ENCODE assay signal across 8 mouse cellular contexts in the genomic region with DNA sequence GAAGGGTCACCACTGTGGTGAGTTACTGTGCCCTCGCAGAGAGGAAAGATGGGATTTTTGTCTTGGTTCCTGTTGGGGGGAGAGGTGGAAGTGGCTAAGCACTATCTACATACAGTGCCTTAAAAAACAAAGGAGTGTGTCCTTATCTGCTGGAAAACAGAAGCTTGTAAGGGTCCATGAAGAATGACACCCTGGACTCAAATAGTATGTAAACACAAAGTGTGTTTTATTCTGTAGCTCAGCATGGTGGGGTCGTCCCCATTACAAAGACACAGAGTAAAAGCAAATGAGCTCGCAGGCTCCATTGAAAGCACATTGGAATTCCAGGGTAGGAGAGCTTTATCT. TPM values are rescaled to one million over a fixed set of nuclear protein-coding genes. Genes with fewer than 3 reads are reported as not detected.
DNase-seq lines count a peak whose midpoint lies in the region; ATAC-seq and TF ChIP-seq lines count a peak whose summit lies in the region.

No protein-coding gene starts in this region.

- 38% methylated on average over 3 of the region's 3 CpGs for WGBS in heart, postnatal 0 days
- 34% methylated on average over 3 of the region's 3 CpGs for WGBS in bone marrow, adult 2 months
- 34% methylated on average over 3 of the region's 3 CpGs for WGBS in hindbrain, embryonic 11.5 days
- 43% methylated on average over 3 of the region's 3 CpGs for WGBS in midbrain, embryonic 11.5 days

- TF ChIP-seq POLR2A in bone marrow, adult 2 months (IDR thresholded peaks at IDR 0.05; ENCODE audit: borderline replicate concordance, control insufficient read depth, low read depth, low read length) = no peak

- no peaks in the 10 kb centered on the region for H3K27me3 ChIP-seq in heart, postnatal 0 days (ENCODE audit: control insufficient read depth, insufficient read depth, low read length)
- no peaks in the 10 kb centered on the region for H3K27me3 ChIP-seq in hindbrain, embryonic 11.5 days (ENCODE audit: control insufficient read depth, insufficient read depth, low read length)
- no peaks in the 10 kb centered on the region for H3K27me3 ChIP-seq in midbrain, embryonic 11.5 days (ENCODE audit: control insufficient read depth, insufficient read depth, low read length)

- H3K4me1 ChIP-seq in heart, postnatal 0 days (ENCODE audit: control insufficient read depth, insufficient read depth) = no peaks in the 10 kb centered on the region; the same call in 1 of the 2 replicates
- H3K4me1 ChIP-seq in bone marrow, adult 2 months (ENCODE audit: control insufficient read depth, insufficient read depth, low read length) = no peaks in the 10 kb centered on the region; the same call in 1 of the 2 replicates
- no peaks in the 10 kb centered on the region for H3K4me1 ChIP-seq in hindbrain, embryonic 11.5 days (replicated peaks; ENCODE audit: control insufficient read depth, insufficient read depth, low read length)
- H3K4me1 ChIP-seq in midbrain, embryonic 11.5 days (ENCODE audit: control insufficient read depth, insufficient read depth, low read length) = peaks cover 5% of the 10 kb centered on the region

- DNase-seq in heart, postnatal 0 days (ENCODE audit: low spot score) = no peak
- DNase-seq in heart, postnatal 25 days (ENCODE audit: low spot score) = no peak
- DNase-seq in hindbrain, embryonic 11.5 days (ENCODE audit: low spot score) = no peak
- DNase-seq in midbrain, embryonic 11.5 days (ENCODE audit: low spot score, missing footprints) = no peak
- no peak for DNase-seq in layer of hippocampus, adult 11-12 months (ENCODE audit: low spot score)
- DNase-seq in left cerebral cortex, postnatal 4 days = no peak
- no peak for DNase-seq in left cerebral cortex, adult 9 months (ENCODE audit: low spot score in 2 of 2)

- intact Hi-C loops in heart, postnatal 25 days (cut with DNase I) = loop anchor here (5.0 kb wide), 1 partner anchor 66 kb away; the partner anchor contains the start of gene Srp72
- intact Hi-C loops in left cerebral cortex, postnatal 4 days (cut with DNase I) = no loop called here

- peak overlapping the region; percentile 79 for H3K4me3 ChIP-seq in heart, postnatal 0 days (ENCODE audit: low read depth, low read length)
- H3K4me3 ChIP-seq in bone marrow, adult 2 months (replicated peaks; ENCODE audit: control insufficient read depth, low read depth, low read length) = peak overlapping the region; percentile 98
- H3K4me3 ChIP-seq in hindbrain, embryonic 11.5 days (ENCODE audit: low read depth, low read length) = peak overlapping the region; percentile 69
- H3K4me3 ChIP-seq in midbrain, embryonic 11.5 days (ENCODE audit: low read depth, low read length) = peak overlapping the region; percentile 70

- no peak for TF ChIP-seq EP300 in heart, postnatal 0 days (IDR thresholded peaks at IDR 0.05; ENCODE audit: low read depth)

- ATAC-seq in heart, postnatal 0 days (ENCODE audit: insufficient read depth, low read depth) = no peak
- no peak for ATAC-seq in hindbrain, embryonic 11.5 days (ENCODE audit: low FRiP score)
- ATAC-seq in midbrain, embryonic 11.5 days (ENCODE audit: low FRiP score) = no peak

- peak overlapping the region; percentile 93 for H3K4me2 ChIP-seq in heart, postnatal 0 days (ENCODE audit: low read depth, low read length)
- peak overlapping the region; percentile 77 for H3K4me2 ChIP-seq in hindbrain, embryonic 11.5 days (replicated peaks; ENCODE audit: low read depth, low read length)
- H3K4me2 ChIP-seq in midbrain, embryonic 11.5 days = peak overlapping the region; percentile 65

- no peak for TF ChIP-seq CTCF in heart, postnatal 0 days (IDR thresholded peaks at IDR 0.05; ENCODE audit: low read depth)
- no peak for TF ChIP-seq CTCF in bone marrow, adult 2 months (IDR thresholded peaks at IDR 0.05; ENCODE audit: control insufficient read depth, insufficient read depth, low read length)

- no peaks in the 10 kb centered on the region for H3K36me3 ChIP-seq in heart, postnatal 0 days (replicated peaks; ENCODE audit: control insufficient read depth, insufficient read depth, low read length)
- no peaks in the 10 kb centered on the region for H3K36me3 ChIP-seq in hindbrain, embryonic 11.5 days (ENCODE audit: control insufficient read depth, insufficient read depth, low read length)
- H3K36me3 ChIP-seq in midbrain, embryonic 11.5 days (ENCODE audit: control insufficient read depth, insufficient read depth, low read length) = no peaks in the 10 kb centered on the region

- H3K9ac ChIP-seq in heart, postnatal 0 days (replicated peaks; ENCODE audit: low read depth, low read length) = peak overlapping the region; percentile 87
- H3K9ac ChIP-seq in hindbrain, embryonic 11.5 days (ENCODE audit: low read depth, low read length) = peak overlapping the region; percentile 82
- peak overlapping the region; percentile 82 for H3K9ac ChIP-seq in midbrain, embryonic 11.5 days (ENCODE audit: low read length)

- peak overlapping the region; percentile 96 for H3K27ac ChIP-seq in heart, postnatal 0 days (ENCODE audit: low read depth)
- H3K27ac ChIP-seq in bone marrow, adult 2 months (ENCODE audit: control insufficient read depth, insufficient read depth, low read depth, low read length, poor library complexity) = no peak overlapping the region; the same call in 1 of the 2 replicates
- no peak overlapping the region for H3K27ac ChIP-seq in hindbrain, embryonic 11.5 days (ENCODE audit: low read depth, low read length)
- H3K27ac ChIP-seq in midbrain, embryonic 11.5 days (ENCODE audit: low read depth, low read length) = no peak overlapping the region

- no peaks in the 10 kb centered on the region for H3K9me3 ChIP-seq in heart, postnatal 0 days (replicated peaks; ENCODE audit: control insufficient read depth, low read length)
- no peaks in the 10 kb centered on the region for H3K9me3 ChIP-seq in hindbrain, embryonic 11.5 days (ENCODE audit: control insufficient read depth, low read length)
- H3K9me3 ChIP-seq in midbrain, embryonic 11.5 days (ENCODE audit: control insufficient read depth, low read length) = no peaks in the 10 kb centered on the region

RNA-seq across cellular contexts. Expression of gene Aasdh, which starts 0.8 kb away (rescaled TPM):
- 12.1 and 16.4 TPM in 2 replicates for total RNA-seq in heart, postnatal 0 days (2014; rRNA removed; ENCODE audit: low replicate concordance)
- 8.7 and 9.6 TPM in 2 replicates for polyA plus RNA-seq in heart, postnatal 0 days (2015; fragmentation: Nextera tagmentation; extraction: Ambion mirVana)
- total RNA-seq in heart, postnatal 25 days (2021) = 10 to 100 TPM; 14.4 to 15.4 TPM
- 11.6 and 16.5 TPM in 2 replicates for polyA plus RNA-seq in bone marrow, adult 2 months (2011; ENCODE audit: insufficient read depth, insufficient read length, low replicate concordance, missing spikeins)
- 17.2 and 18.9 TPM in 2 replicates for polyA plus RNA-seq in hindbrain, embryonic 11.5 days (2014; fragmentation: Nextera tagmentation; extraction: Ambion mirVana)
- polyA plus RNA-seq in midbrain, embryonic 11.5 days (2014; fragmentation: Nextera tagmentation; extraction: Ambion mirVana) = 15.6 and 17.3 TPM in 2 replicates
- 10 to 100 TPM; 25.5 to 27.0 TPM for total RNA-seq in left cerebral cortex, postnatal 4 days (2021)

RNA-seq across cellular contexts. Expression of gene Paics, which starts 45.0 kb away (rescaled TPM):
- 173 and 191 TPM in 2 replicates for total RNA-seq in heart, postnatal 0 days (2014; rRNA removed; ENCODE audit: low replicate concordance)
- polyA plus RNA-seq in heart, postnatal 0 days (2015; fragmentation: Nextera tagmentation; extraction: Ambion mirVana) = 168 and 171 TPM in 2 replicates
- 100 to 1,000 TPM; 138 to 159 TPM for total RNA-seq in heart, postnatal 25 days (2021)
- 76.6 and 84.6 TPM in 2 replicates for polyA plus RNA-seq in bone marrow, adult 2 months (2011; ENCODE audit: insufficient read depth, insufficient read length, low replicate concordance, missing spikeins)
- 351 and 390 TPM in 2 replicates for polyA plus RNA-seq in hindbrain, embryonic 11.5 days (2014; fragmentation: Nextera tagmentation; extraction: Ambion mirVana)
- 417 and 427 TPM in 2 replicates for polyA plus RNA-seq in midbrain, embryonic 11.5 days (2014; fragmentation: Nextera tagmentation; extraction: Ambion mirVana)
- total RNA-seq in left cerebral cortex, postnatal 4 days (2021) = 100 to 1,000 TPM; 109 to 118 TPM

RNA-seq across cellular contexts. Expression of gene Ppat, which starts 45.3 kb away (rescaled TPM):
- 15.7 and 16.2 TPM in 2 replicates for total RNA-seq in heart, postnatal 0 days (2014; rRNA removed; ENCODE audit: low replicate concordance)
- polyA plus RNA-seq in heart, postnatal 0 days (2015; fragmentation: Nextera tagmentation; extraction: Ambion mirVana) = 20.2 and 24.2 TPM in 2 replicates
- 10 to 100 TPM; 12.2 to 15.5 TPM for total RNA-seq in heart, postnatal 25 days (2021)
- polyA plus RNA-seq in bone marrow, adult 2 months (2011; ENCODE audit: insufficient read depth, insufficient read length, low replicate concordance, missing spikeins) = 11.0 and 17.2 TPM in 2 replicates
- polyA plus RNA-seq in hindbrain, embryonic 11.5 days (2014; fragmentation: Nextera tagmentation; extraction: Ambion mirVana) = 31.3 and 36.1 TPM in 2 replicates
- polyA plus RNA-seq in midbrain, embryonic 11.5 days (2014; fragmentation: Nextera tagmentation; extraction: Ambion mirVana) = 39.5 and 39.6 TPM in 2 replicates
- total RNA-seq in left cerebral cortex, postnatal 4 days (2021) = 10 to 100 TPM; 19.8 to 22.0 TPM
